Mouse (Mus musculus): ENCODE measurements at regions not wholly inside any gene's neighbourhood (a gene's known extent, or its start where the extent isn't known, plus 50 kb on each side); places are given as distances from the start of the nearest gene placed in this dataset.

- TF ChIP-seq POLR2A (IDR thresholded peaks at IDR 0.05; ENCODE audit: borderline replicate concordance, insufficient read depth, low read length) (no peak), CTCF (IDR thresholded peaks at IDR 0.05; ENCODE audit: borderline replicate concordance, insufficient read depth, low read depth, low read length) (no peak)
These were observed 291.0 kb downstream of the Pdcd6ip start for GRCm38 (mm10) chr9:113417106-113417505.
